Mouse (Mus musculus): Measurements from ENCODE around the gene Endog.

DNA sequence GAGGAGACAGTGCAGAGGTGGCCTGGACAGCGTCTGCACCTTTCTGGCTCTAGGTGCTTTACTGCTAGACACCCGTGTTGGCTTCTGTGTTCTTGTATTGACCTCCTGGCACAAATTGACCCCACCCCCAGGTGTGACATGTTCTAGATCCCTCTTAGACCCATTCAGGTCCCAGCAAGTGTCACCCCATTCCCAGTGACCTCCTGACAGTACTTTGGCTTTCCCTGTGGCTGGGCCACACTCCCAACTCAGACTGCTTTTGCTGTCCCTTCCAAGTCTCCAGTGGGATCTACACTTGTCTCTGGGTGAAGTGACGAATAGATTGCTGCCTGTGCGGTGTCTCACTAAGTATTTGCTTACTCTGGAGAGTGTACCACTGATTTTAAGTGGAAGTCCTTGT lies 36.1 kb downstream of the Endog start:
- TF ChIP-seq CTCF (IDR thresholded peaks at IDR 0.05; ENCODE audit: low read depth, low read length) = no peak
- TF ChIP-seq POLR2AphosphoS5 (IDR thresholded peaks at IDR 0.05; ENCODE audit: insufficient replicate concordance, low read depth, low read length) = no peak

All from G1E (cell line).